18 mouse cellular contexts compared by ENCODE assay signal in genomic region chr6:55351712-55352111, GRCm38 (mm10). TPM values are rescaled to one million over a fixed set of nuclear protein-coding genes. Genes with fewer than 3 reads are reported as not detected.
"Had no signal": no experiment of that assay in that cellular context is flagged by ENCODE, and none has a peak within 500 bp of the region (broad histone marks: within the 10 kb centered on the region; RNA-seq: fewer than 3 reads in every experiment).

No protein-coding gene starts in this region.

- H3K4me1 ChIP-seq: limb, embryonic 15.5 days; midbrain, embryonic 13.5 days had no signal

- DNase-seq: layer of hippocampus, adult 9-11 months; layer of hippocampus, postnatal 36 days; liver, embryonic 13.5 days; lung, adult 18-20 months; lung, postnatal 36 days; right cerebral cortex, postnatal 14 days; thymus, postnatal 4 days had no signal

- H3K4me3 ChIP-seq: limb, embryonic 15.5 days; liver, embryonic 13.5 days; midbrain, embryonic 13.5 days; stomach, embryonic 15.5 days had no signal

- H3K9me3 ChIP-seq: limb, embryonic 15.5 days; liver, embryonic 13.5 days; stomach, embryonic 15.5 days had no signal

- H3K36me3 ChIP-seq: liver, embryonic 13.5 days; midbrain, embryonic 13.5 days; stomach, embryonic 15.5 days had no signal

- H3K27ac ChIP-seq: limb, embryonic 15.5 days; midbrain, embryonic 13.5 days; stomach, embryonic 15.5 days had no signal

- H3K27me3 ChIP-seq: limb, embryonic 15.5 days; liver, embryonic 13.5 days; midbrain, embryonic 13.5 days; stomach, embryonic 15.5 days had no signal

RNA-seq across cellular contexts. Expression of gene Ghrhr, which starts 24.4 kb away (rescaled TPM):
- total RNA-seq: layer of hippocampus, postnatal 36 days; left cerebral cortex, adult 8-10 months; left cerebral cortex, postnatal 25 days; megakaryocyte progenitor cell, adult 5-6 weeks; midbrain, postnatal 0 days had no signal
- polyA plus RNA-seq: limb, embryonic 11.5 days; limb, embryonic 15.5 days; midbrain, embryonic 13.5 days; midbrain, postnatal 0 days; neural tube, embryonic 14.5 days; spleen, adult 2 months; stomach, embryonic 15.5 days; testis, adult 2 months had no signal
